Mouse (Mus musculus): ENCODE results near the gene Tenm2.

The Tenm2 gene

DNA sequence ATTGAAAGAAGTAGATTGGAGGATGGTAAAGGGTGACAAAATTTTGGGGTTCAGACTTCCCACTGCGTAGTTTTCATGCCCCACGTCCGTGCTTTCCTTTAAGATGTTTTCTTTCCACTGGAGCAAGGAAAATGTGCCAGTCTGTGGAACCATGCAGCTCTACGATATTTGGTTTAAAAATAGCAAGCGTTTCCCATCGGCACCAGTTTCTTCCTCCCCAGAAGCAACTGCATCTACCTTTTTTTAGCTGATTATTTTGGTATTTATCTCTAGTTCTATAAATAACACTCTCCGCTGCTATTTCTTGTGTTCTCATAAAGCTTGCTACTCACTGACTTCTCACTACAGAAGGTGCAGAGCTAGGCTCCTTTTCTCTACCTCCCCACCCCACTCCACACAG, 864.0 kb downstream of the Tenm2 start:
- no peak for DNase-seq (ENCODE audit: low read depth in 1 of 2, low spot score in 2 of 2)

GRCm38 (mm10) chr11:36365067-36365466, 870.7 kb downstream of the Tenm2 start:
- no peak for DNase-seq (ENCODE audit: low read depth in 1 of 2, low spot score in 2 of 2)

- DNase-seq (ENCODE audit: low read depth in 1 of 2, low spot score in 2 of 2): no peak
These were observed 871.3 kb downstream of the Tenm2 start for GRCm38 (mm10) chr11:36364441-36364840.

- DNase-seq (ENCODE audit: low read depth in 1 of 2, low spot score in 2 of 2): no peak
These were observed 873.2 kb downstream of the Tenm2 start for GRCm38 (mm10) chr11:36362514-36362913.

DNA sequence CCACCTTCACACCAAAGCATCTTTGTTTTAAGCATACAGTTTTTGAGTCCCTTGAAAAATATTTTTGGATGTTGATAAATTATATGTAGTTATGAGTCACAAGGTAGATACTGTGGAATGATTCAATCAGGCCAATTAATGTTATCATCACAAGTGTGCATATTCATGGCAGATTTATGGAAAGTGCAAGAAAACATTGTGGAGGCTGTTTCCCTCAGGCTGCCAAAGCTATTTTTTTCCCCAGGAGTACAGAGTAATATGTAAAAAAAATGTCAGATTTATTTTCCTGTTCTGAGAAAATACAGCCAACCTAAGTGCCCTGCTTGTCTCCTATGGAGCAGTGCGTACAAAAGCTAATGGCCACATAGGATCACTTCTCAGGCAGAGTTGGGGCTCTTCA, 882.5 kb downstream of the Tenm2 start:
- DNase-seq (ENCODE audit: low read depth in 1 of 2, low spot score in 2 of 2): no peak

GRCm38 (mm10) chr11:36351752-36352151, 884.0 kb downstream of the Tenm2 start:
- DNase-seq (ENCODE audit: low read depth in 1 of 2, low spot score in 2 of 2): no peak

DNA sequence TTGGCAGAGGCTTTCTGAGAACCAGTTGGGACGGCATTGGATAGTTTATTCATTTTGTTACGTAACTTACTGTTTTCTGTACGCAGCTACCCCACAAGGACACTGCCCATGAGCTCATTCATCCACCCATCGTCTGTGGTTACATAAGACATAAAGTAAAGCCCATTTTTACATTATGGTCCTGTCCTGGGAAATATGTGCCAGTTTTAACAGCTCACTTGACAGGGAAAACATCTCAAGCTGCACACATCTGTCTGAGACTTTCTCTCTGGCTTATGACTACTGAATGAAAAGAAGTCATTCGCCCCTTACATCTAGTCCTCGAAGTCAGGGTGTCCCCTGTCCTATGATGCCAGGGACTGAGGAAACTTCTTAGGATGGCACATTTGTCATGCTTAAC, 884.4 kb downstream of the Tenm2 start:
- DNase-seq (ENCODE audit: low read depth in 1 of 2, low spot score in 2 of 2): no peak

- DNase-seq (ENCODE audit: low read depth in 1 of 2, low spot score in 2 of 2): no peak
These were observed 885.5 kb downstream of the Tenm2 start for GRCm38 (mm10) chr11:36350264-36350663.

- no peak for DNase-seq (ENCODE audit: low read depth in 1 of 2, low spot score in 2 of 2)
These were observed 885.9 kb downstream of the Tenm2 start for GRCm38 (mm10) chr11:36349856-36350255.

GRCm38 (mm10) chr11:36341799-36342198, 894.0 kb downstream of the Tenm2 start:
- DNase-seq (ENCODE audit: low read depth in 1 of 2, low spot score in 2 of 2): no peak

- no peak for DNase-seq (ENCODE audit: low read depth in 1 of 2, low spot score in 2 of 2)
These were observed 897.3 kb downstream of the Tenm2 start for GRCm38 (mm10) chr11:36338424-36338823.

GRCm38 (mm10) chr11:36337063-36337462, 898.7 kb downstream of the Tenm2 start:
- DNase-seq (ENCODE audit: low read depth in 1 of 2, low spot score in 2 of 2): no peak

GRCm38 (mm10) chr11:36335147-36335546, 900.6 kb downstream of the Tenm2 start:
- no peak for DNase-seq (ENCODE audit: low read depth in 1 of 2, low spot score in 2 of 2)

GRCm38 (mm10) chr11:36334100-36334735, 901.5 kb downstream of the Tenm2 start:
- no peak for DNase-seq (ENCODE audit: low read depth in 1 of 2, low spot score in 2 of 2)

- DNase-seq (ENCODE audit: low read depth in 1 of 2, low spot score in 2 of 2): no peak
These were observed 903.5 kb downstream of the Tenm2 start for GRCm38 (mm10) chr11:36332222-36332621.

- DNase-seq (ENCODE audit: low read depth in 1 of 2, low spot score in 2 of 2): no peak
These were observed 904.2 kb downstream of the Tenm2 start for GRCm38 (mm10) chr11:36331408-36332178.

DNA sequence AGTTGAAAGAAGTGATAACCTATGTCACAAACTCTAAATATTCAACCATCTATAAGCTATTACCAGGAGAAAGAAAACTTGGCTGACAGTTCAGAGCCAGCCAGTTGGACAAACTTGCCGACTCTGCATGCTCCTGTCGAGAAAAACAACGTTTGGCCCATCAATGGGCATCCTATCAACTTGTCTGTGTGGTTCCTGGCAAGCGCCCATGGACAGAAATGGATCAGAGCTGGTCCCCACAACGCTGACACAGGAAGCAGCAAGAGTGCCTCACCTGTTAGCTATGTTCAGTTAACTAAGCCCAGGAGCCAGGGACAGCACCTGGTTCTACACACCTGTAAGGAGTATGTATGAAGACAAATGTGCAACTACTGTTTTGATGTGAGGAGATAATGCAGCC, 908.5 kb downstream of the Tenm2 start:
- DNase-seq (ENCODE audit: low read depth in 1 of 2, low spot score in 2 of 2): no peak

- DNase-seq (ENCODE audit: low read depth in 1 of 2, low spot score in 2 of 2): no peak
These were observed 926.4 kb downstream of the Tenm2 start for GRCm38 (mm10) chr11:36309317-36309716.

- no peak for DNase-seq (ENCODE audit: low read depth in 1 of 2, low spot score in 2 of 2)
These were observed 928.5 kb downstream of the Tenm2 start for GRCm38 (mm10) chr11:36307276-36307675.

- no peak for DNase-seq (ENCODE audit: low read depth in 1 of 2, low spot score in 2 of 2)
These were observed 930.3 kb downstream of the Tenm2 start for GRCm38 (mm10) chr11:36305348-36305950.

GRCm38 (mm10) chr11:36302913-36303371, 932.8 kb downstream of the Tenm2 start:
- no peak for DNase-seq (ENCODE audit: low read depth in 1 of 2, low spot score in 2 of 2)

- no peak for DNase-seq (ENCODE audit: low read depth in 1 of 2, low spot score in 2 of 2)
These were observed 933.7 kb downstream of the Tenm2 start for GRCm38 (mm10) chr11:36302096-36302495.

Data from monocyte, adult 2 months (primary cell).